Mouse (Mus musculus): ENCODE data around the gene Chst11.

DNA sequence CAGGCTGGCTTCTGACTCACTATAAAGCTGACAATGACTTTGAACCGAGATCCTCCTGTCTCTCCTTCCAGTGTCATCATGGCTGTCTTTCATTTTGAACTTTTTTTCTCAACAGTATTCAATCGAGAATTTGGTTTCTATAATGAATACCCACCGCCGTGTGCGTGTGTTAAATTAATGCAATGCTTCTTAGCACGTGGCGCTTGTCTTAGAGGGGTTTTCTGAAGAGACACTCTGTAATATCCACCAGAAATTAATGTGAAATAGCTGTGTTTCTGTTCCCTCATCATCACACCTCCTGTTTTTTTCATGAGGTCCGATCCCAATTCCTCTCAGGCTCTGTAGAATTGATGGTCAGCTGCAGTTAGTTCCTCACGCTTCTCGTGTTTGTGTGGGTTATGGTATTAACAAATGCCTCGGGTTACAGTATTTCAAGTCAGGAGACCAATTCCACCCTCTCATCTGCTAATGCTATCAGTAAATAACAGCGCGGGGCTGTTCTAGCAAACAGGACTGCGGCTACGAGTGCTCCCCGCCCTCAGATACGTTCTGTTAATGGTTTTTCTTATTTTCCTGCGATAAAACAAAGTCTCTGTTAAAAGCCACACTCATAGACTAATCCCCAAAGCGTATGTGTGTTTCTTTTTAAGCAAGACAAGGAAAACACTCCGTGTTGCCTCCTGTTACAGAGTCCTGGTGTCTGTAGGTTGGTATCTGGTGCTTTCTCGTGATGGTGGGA lies 32.6 kb downstream of the Chst11 start:
- TF ChIP-seq CTCF (IDR thresholded peaks at IDR 0.05; ENCODE audit: low read depth) (no peak), EP300 (IDR thresholded peaks at IDR 0.05; ENCODE audit: low read depth) (no peak)
